Mouse (Mus musculus) CH12.LX (cell line): ENCODE results near the gene Pik3c2g.

ENCODE experiments used
- CHD1 ChIP-seq: IDR thresholded peaks from 2 replicates; pipeline ENCODE4 v1.6.1; 2012; ENCODE audit warnings: low read depth, low read length, improper control_type of control experiment, inconsistent platforms
- ETS1 ChIP-seq: conservative IDR thresholded peaks from 2 replicates; pipeline ENCODE4 v1.6.1; 2012; ENCODE audit warnings: low read depth, mild to moderate bottlenecking, inconsistent platforms, low read length, improper control_type of control experiment, moderate library complexity
- GABPA ChIP-seq: IDR thresholded peaks from 2 replicates; pipeline ENCODE4 v1.6.1; 2012; ENCODE audit warnings: low read depth, low read length, improper control_type of control experiment, inconsistent platforms; ENCODE audit not compliant: insufficient replicate concordance

DNA sequence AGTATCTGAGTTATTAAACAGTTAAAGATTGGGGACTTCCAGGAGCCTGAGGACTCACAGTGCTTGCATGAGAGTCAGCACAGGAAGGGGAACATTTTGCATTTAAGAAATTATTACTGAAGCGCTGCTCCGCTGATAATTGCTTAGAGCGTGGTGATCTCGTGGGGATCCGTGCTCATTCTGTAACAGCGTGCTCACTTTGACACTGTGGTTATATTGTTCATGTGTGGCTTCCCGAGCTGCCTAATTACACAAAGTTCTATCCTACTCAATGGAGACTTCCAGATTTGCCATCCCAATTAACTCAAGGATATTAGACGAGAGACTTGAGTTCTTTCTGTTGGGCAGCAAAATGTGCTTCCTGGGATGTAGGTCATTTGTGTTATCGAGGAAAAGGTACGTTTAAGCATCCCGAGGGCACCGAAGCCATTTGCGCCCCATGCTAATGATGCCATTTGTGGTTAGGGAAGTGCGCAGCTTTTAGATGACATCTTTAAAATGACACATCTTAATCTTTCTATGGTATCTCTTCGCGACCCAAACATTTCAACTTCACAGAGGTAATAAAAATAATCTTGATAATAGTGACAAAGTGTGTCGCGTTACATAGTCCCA lies 278.1 kb downstream of the Pik3c2g start:
- TF ChIP-seq GABPA (no peak), ETS1 (no peak), CHD1 (no peak)
